Mouse (Mus musculus) bone marrow macrophage, adult 2 months (primary cell): Measurements from ENCODE around the gene Phactr1.

Source experiments
- CTCF ChIP-seq: IDR thresholded peaks from 2 replicates; pipeline ENCODE4 v1.5.1; 2012; ENCODE audit warnings: low read depth, mild to moderate bottlenecking, low read length, moderate library complexity
- POLR2A ChIP-seq: IDR thresholded peaks from 2 replicates; pipeline ENCODE4 v1.6.1; 2012; ENCODE audit warnings: mild to moderate bottlenecking, low read depth, low read length, borderline replicate concordance

DNA sequence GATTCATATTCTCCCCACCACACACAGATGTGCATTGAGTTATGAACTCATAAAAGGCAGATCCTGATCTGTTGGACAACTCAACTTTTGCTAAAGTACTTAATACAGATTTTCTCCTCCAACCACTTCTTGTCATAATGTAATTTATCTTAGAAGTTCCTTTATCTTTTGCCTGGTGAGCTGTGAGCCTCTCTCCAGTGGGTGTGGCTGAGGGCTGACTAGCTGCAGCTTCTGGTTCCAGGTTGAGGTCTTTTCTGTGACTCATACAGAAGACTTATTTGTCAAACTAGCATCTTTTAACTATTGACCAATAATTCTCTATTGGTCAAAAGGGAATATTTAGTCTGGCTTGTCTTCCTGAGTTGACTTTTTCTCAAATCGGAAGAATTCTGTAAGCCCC is 257.9 kb downstream of the Phactr1 start:
- TF ChIP-seq CTCF (no peak), POLR2A (no peak)
